Comparison of ENCODE assay signal across 14 mouse cellular contexts in genomic region chr12:89700937-89701458, GRCm38 (mm10).
DNase-seq lines count a peak whose midpoint lies in the region; ATAC-seq lines count a peak whose summit lies in the region.
"Had no signal": no experiment of that assay in that cellular context is flagged by ENCODE, and none has a peak within 500 bp of the region (broad histone marks: within the 10 kb centered on the region; RNA-seq: fewer than 3 reads in every experiment).

No protein-coding gene starts in this region.

- no peak overlapping the region for H3K27ac ChIP-seq in embryonic facial prominence, embryonic 14.5 days (replicated peaks; ENCODE audit: low read depth, low read length)
- H3K27ac ChIP-seq in embryonic facial prominence, embryonic 10.5 days (replicated peaks), result no peak overlapping the region
- H3K27ac ChIP-seq: liver, embryonic 13.5 days; stomach, postnatal 0 days had no signal

- WGBS in embryonic facial prominence, embryonic 14.5 days, result 30% methylated on average over 3 of the region's 3 CpGs
- WGBS in embryonic facial prominence, embryonic 10.5 days, result 79% methylated on average over 3 of the region's 3 CpGs

- H3K4me2 ChIP-seq in embryonic facial prominence, embryonic 14.5 days (ENCODE audit: low read depth, low read length), result no peak overlapping the region
- H3K4me2 ChIP-seq: liver, embryonic 13.5 days had no signal

- H3K9ac ChIP-seq in embryonic facial prominence, embryonic 14.5 days (ENCODE audit: low read depth, low read length), result no peak overlapping the region
- H3K9ac ChIP-seq: liver, embryonic 13.5 days had no signal

- no peaks in the 10 kb centered on the region for H3K36me3 ChIP-seq in embryonic facial prominence, embryonic 14.5 days (ENCODE audit: control insufficient read depth, insufficient read depth, low read length)
- H3K36me3 ChIP-seq in embryonic facial prominence, embryonic 10.5 days (replicated peaks), result no peaks in the 10 kb centered on the region
- H3K36me3 ChIP-seq: liver, embryonic 13.5 days had no signal

- H3K27me3 ChIP-seq in embryonic facial prominence, embryonic 14.5 days (replicated peaks; ENCODE audit: control insufficient read depth, insufficient read depth, low read length), result no peaks in the 10 kb centered on the region
- no peaks in the 10 kb centered on the region for H3K27me3 ChIP-seq in embryonic facial prominence, embryonic 10.5 days (replicated peaks; ENCODE audit: low read depth, poor library complexity, severe bottlenecking)
- H3K27me3 ChIP-seq: liver, embryonic 13.5 days had no signal

- intact Hi-C loops in left cerebral cortex, postnatal 4 days (cut with DNase I), result no loop called here

- DNase-seq in embryonic facial prominence, embryonic 14.5 days (ENCODE audit: low spot score), result peak; percentile 39
- DNase-seq in embryonic facial prominence, embryonic 10.5 days (ENCODE audit: low spot score), result no peak
- peak; percentile 34 for DNase-seq in left cerebral cortex, postnatal 4 days
- no peak for DNase-seq in left cerebral cortex, adult 9 months (ENCODE audit: low spot score in 2 of 2)
- peak; percentile 27 for DNase-seq in right cerebral cortex, adult 18-20 months
- no peak for DNase-seq in right cerebral cortex, postnatal 4 days
- peak; percentile 12 for DNase-seq in right cerebral cortex, postnatal 14 days
- DNase-seq in urinary bladder, postnatal 25 days (ENCODE audit: low spot score), result no peak
- DNase-seq: adrenal gland, adult 2 months; liver, embryonic 13.5 days; thymus, postnatal 25 days had no signal

- no peak overlapping the region for H3K4me3 ChIP-seq in embryonic facial prominence, embryonic 14.5 days (ENCODE audit: low read depth, low read length)
- H3K4me3 ChIP-seq in embryonic facial prominence, embryonic 10.5 days, result no peak overlapping the region
- H3K4me3 ChIP-seq: liver, embryonic 13.5 days; myocyte had no signal

- ATAC-seq in embryonic facial prominence, embryonic 14.5 days (ENCODE audit: low read depth), result no peak
- ATAC-seq: inflammation-experienced regulatory T-cells, adult 6 months had no signal

- no peaks in the 10 kb centered on the region for H3K9me3 ChIP-seq in embryonic facial prominence, embryonic 14.5 days (ENCODE audit: control insufficient read depth, low read length)
- no peaks in the 10 kb centered on the region for H3K9me3 ChIP-seq in embryonic facial prominence, embryonic 10.5 days
- H3K9me3 ChIP-seq: liver, embryonic 13.5 days had no signal

- no peaks in the 10 kb centered on the region; the same call in 1 of the 2 replicates for H3K4me1 ChIP-seq in embryonic facial prominence, embryonic 14.5 days (ENCODE audit: control insufficient read depth, insufficient read depth, low read length)
- H3K4me1 ChIP-seq in embryonic facial prominence, embryonic 10.5 days, result no peaks in the 10 kb centered on the region
- H3K4me1 ChIP-seq: liver, embryonic 13.5 days had no signal

Comparison
In these comparisons a context has a peak if more than half of its experiments do, and no peak if none do; other contexts are left out.
1. DNase-seq: peak in embryonic facial prominence, embryonic 14.5 days (single experiment), left cerebral cortex, postnatal 4 days (single experiment), right cerebral cortex, adult 18-20 months (single experiment) and right cerebral cortex, postnatal 14 days (single experiment); none in embryonic facial prominence, embryonic 10.5 days (single experiment), left cerebral cortex, adult 9 months (0 of 2), right cerebral cortex, postnatal 4 days (single experiment) and urinary bladder, postnatal 25 days (single experiment).